Mouse (Mus musculus) lung, embryonic 14.5 days (tissue): Measurements from ENCODE around the gene Tmem270. TPM values are rescaled to one million over a fixed set of nuclear protein-coding genes. Genes with fewer than 3 reads are reported as not detected.

Source experiments
- ATAC-seq: fragments of 200-750 bp; cut with Nextera tagmentation; 2 replicates; pipeline ENCODE4 v1.8.0; 2017; ENCODE audit warnings: mild to moderate bottlenecking, moderate TSS enrichment, moderate library complexity; ENCODE audit not compliant: insufficient read depth
- DNase-seq: peaks from one replicate; pipeline ENCODE4 v3.0.0-alpha.2; 2015
- H3K27ac ChIP-seq: fragments of 300-500 bp; sonication (generic); 2 replicates; pipeline ENCODE4 v1.5.1; 2014; ENCODE audit warnings: low read depth, mild to moderate bottlenecking, moderate library complexity
- H3K27me3 ChIP-seq: fragments of 300-500 bp; sonication (generic); 2 replicates; pipeline ENCODE4 v1.6.1; 2014; ENCODE audit warnings: low read length, control low read depth; ENCODE audit not compliant: insufficient read depth
- H3K36me3 ChIP-seq: fragments of 300-500 bp; sonication (generic); 2 replicates; pipeline ENCODE4 v1.6.1; 2014; ENCODE audit warnings: control low read depth; ENCODE audit not compliant: insufficient read depth
- H3K4me1 ChIP-seq: fragments of 300-500 bp; sonication (generic); 2 replicates; pipeline ENCODE4 v1.6.1; 2014; ENCODE audit warnings: antibody characterized with exemption, control low read depth; ENCODE audit not compliant: insufficient read depth
- H3K4me2 ChIP-seq: fragments of 300-500 bp; sonication (generic); 2 replicates; pipeline ENCODE4 v1.6.1; 2014; ENCODE audit warnings: mild to moderate bottlenecking
- H3K4me3 ChIP-seq: fragments of 300-500 bp; sonication (generic); 2 replicates; pipeline ENCODE4 v1.5.1; 2014; ENCODE audit warnings: low read depth, low read length
- H3K9ac ChIP-seq: fragments of 300-500 bp; sonication (generic); 2 replicates; pipeline ENCODE4 v1.6.1; 2014
- H3K9me3 ChIP-seq: fragments of 300-500 bp; sonication (generic); 2 replicates; pipeline ENCODE4 v1.6.1; 2016; ENCODE audit warnings: low read depth, low read length, control low read depth
- CTCF ChIP-seq: IDR thresholded peaks from 2 replicates; pipeline ENCODE4 v1.5.1; 2016; ENCODE audit warnings: antibody characterized with exemption, low read depth
- WGBS: fragments of 180-500 bp; shearing (Covaris S2); extraction: QIAGEN DNeasy Blood & Tissue Kit; methylation state at CpG from one replicate; pipeline ENCODE4 v1.1.7; 2014; 5-methylcytosine and 5-hydroxymethylcytosine counted together
- polyA plus RNA-seq: library from polyadenylated mRNA; unstranded; fragments of >200 nt; fragmentation: Nextera tagmentation; extraction: Ambion mirVana; gene quantifications from 2 replicates; pipeline ENCODE4 v1.2.1, GENCODE M21; 2014

Tmem270 gene
- polyA plus RNA-seq, 1 experiment from 2014 or later: not detected

- WGBS: 52% methylated on average over 16 of the region's 16 CpGs
- H3K36me3 ChIP-seq: no peaks in the 10 kb centered on the region
- ATAC-seq: peak; percentile 36; the same call in 1 of the 2 replicates
- no peak overlapping the region for H3K9ac ChIP-seq
- H3K27me3 ChIP-seq: no peaks in the 10 kb centered on the region
- DNase-seq: peak; percentile 15
- no peak for TF ChIP-seq CTCF
- no peaks in the 10 kb centered on the region for H3K9me3 ChIP-seq
- H3K4me1 ChIP-seq: peaks cover 4% of the 10 kb centered on the region; the same call in 1 of the 2 replicates
- H3K4me2 ChIP-seq: no peak overlapping the region
- no peak overlapping the region for H3K27ac ChIP-seq
- no peak overlapping the region for H3K4me3 ChIP-seq
Measured at GRCm38 (mm10) chr5:134861902-134862497, 44.5 kb downstream of the Tmem270 start.

- no peaks in the 10 kb centered on the region for H3K9me3 ChIP-seq
- H3K27ac ChIP-seq: no peak overlapping the region
- DNase-seq: no peak
- no peak for TF ChIP-seq CTCF
- ATAC-seq: no peak
- WGBS: 74% methylated on average over 5 of the region's 5 CpGs
- peaks cover 4% of the 10 kb centered on the region; the same call in 1 of the 2 replicates for H3K4me1 ChIP-seq
- no peaks in the 10 kb centered on the region for H3K27me3 ChIP-seq
- H3K36me3 ChIP-seq: no peaks in the 10 kb centered on the region
- no peak overlapping the region for H3K4me2 ChIP-seq
- H3K9ac ChIP-seq: no peak overlapping the region
- H3K4me3 ChIP-seq: no peak overlapping the region
Measured at GRCm38 (mm10) chr5:134859193-134859592, 47.3 kb downstream of the Tmem270 start.

- Histone ChIP-seq H3K9ac (no peak overlapping the region), H3K4me2 (no peak overlapping the region), H3K27me3 (no peaks in the 10 kb centered on the region), H3K4me3 (no peak overlapping the region), H3K36me3 (no peaks in the 10 kb centered on the region), H3K4me1 (peaks cover 4% of the 10 kb centered on the region; the same call in 1 of the 2 replicates), H3K9me3 (no peaks in the 10 kb centered on the region), H3K27ac (no peak overlapping the region)
- ATAC-seq: no peak
- DNase-seq: no peak
- WGBS: 73% methylated on average over 10 of the region's 10 CpGs
- no peak for TF ChIP-seq CTCF
Measured at GRCm38 (mm10) chr5:134858378-134858777, 48.2 kb downstream of the Tmem270 start.

- no peak overlapping the region for H3K9ac ChIP-seq
- no peak for ATAC-seq
Measured at GRCm38 (mm10) chr5:134852873-134853272, 53.7 kb downstream of the Tmem270 start.

More at GRCm38 (mm10) chr5:134852873-134853272, 53.7 kb downstream of the Tmem270 start:
- Histone ChIP-seq H3K27me3 (no peaks in the 10 kb centered on the region), H3K4me2 (no peak overlapping the region), H3K9me3 (no peaks in the 10 kb centered on the region), H3K27ac (no peak overlapping the region), H3K4me1 (no peaks in the 10 kb centered on the region), H3K36me3 (no peaks in the 10 kb centered on the region), H3K4me3 (no peak overlapping the region)
- WGBS: 83% methylated on average over 5 of the region's 5 CpGs
- TF ChIP-seq CTCF: no peak
- no peak for DNase-seq

Other genes with a start within 250 kb of the Tmem270 start
- gene Limk1, start 218.1 kb downstream of the Tmem270 start, polyA plus RNA-seq: 8.2 and 10.0 TPM in 2 replicates
- gene Eln, start 159.4 kb downstream of the Tmem270 start, polyA plus RNA-seq: 196 and 198 TPM in 2 replicates
- 0.39 TPM in 1 of 2 replicates, not detected in the other for gene Cldn13, start 8.8 kb upstream of the Tmem270 start, polyA plus RNA-seq
- gene Mettl27, start 25.6 kb upstream of the Tmem270 start, polyA plus RNA-seq: 23.0 and 23.9 TPM in 2 replicates
- 41.9 and 42.4 TPM in 2 replicates for gene Cldn4, start 40.2 kb upstream of the Tmem270 start, polyA plus RNA-seq
- 137 and 139 TPM in 2 replicates for gene Cldn3, start 79.5 kb upstream of the Tmem270 start, polyA plus RNA-seq
- gene Abhd11, start 102.4 kb upstream of the Tmem270 start, polyA plus RNA-seq: 60.0 and 71.0 TPM in 2 replicates
- 13.2 and 14.5 TPM in 2 replicates for gene Stx1a, start 116.7 kb upstream of the Tmem270 start, polyA plus RNA-seq
- 31.9 and 33.2 TPM in 2 replicates for gene Dnajc30, start 157.5 kb upstream of the Tmem270 start, polyA plus RNA-seq
- gene Bud23, start 158.2 kb upstream of the Tmem270 start, polyA plus RNA-seq: 102 and 116 TPM in 2 replicates
- 5.6 and 7.1 TPM in 2 replicates for gene Vps37d, start 171.5 kb upstream of the Tmem270 start, polyA plus RNA-seq
- gene Mlxipl, start 183.2 kb upstream of the Tmem270 start, polyA plus RNA-seq: 2.1 and 2.5 TPM in 2 replicates
- gene Tbl2, start 242.9 kb upstream of the Tmem270 start, polyA plus RNA-seq: 22.5 and 25.8 TPM in 2 replicates